Mouse (Mus musculus) ZHBTc4 (cell line): ENCODE measurements at regions not wholly inside any gene's neighbourhood (a gene's known extent, or its start where the extent isn't known, plus 50 kb on each side); places are given as distances from the start of the nearest gene placed in this dataset.

Experiments
- DNase-seq: peaks from one replicate; pipeline ENCODE4 v3.0.0-alpha.2; 2011; ENCODE audit warnings: low read depth, low spot score

DNA sequence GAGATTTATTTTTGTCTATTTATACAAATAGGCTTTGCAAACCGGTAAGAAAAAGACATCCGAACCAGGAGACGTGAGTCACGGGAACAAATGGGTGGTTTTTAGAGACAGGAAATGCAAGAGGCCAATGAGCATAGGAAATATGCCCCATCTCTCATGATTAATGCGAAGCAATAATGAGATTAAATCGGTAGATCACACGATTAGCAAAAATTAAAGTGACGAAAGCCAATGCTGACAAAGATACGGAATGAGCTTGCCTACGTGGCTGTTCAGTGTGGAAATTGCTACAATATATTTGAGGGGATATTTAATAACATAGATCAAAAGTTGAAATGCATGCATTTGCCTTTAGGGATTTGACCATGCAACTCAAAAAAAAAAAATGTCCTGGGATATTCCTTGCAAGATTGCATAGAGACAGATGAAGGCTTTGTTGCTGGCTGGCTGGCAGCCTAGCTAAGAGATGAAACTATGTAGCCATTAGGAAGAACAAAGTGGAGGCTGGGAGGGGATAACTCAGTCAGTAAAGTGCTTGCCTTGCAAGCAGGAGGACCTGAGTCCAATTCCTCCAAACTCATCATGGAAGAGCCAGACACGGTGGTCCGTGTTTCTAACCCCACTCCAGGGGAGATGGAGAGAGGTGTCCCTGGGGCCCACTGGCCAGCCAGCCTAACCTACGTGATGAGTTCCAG is 60.2 kb upstream of the Unc5b start:
- no peak for DNase-seq

DNA sequence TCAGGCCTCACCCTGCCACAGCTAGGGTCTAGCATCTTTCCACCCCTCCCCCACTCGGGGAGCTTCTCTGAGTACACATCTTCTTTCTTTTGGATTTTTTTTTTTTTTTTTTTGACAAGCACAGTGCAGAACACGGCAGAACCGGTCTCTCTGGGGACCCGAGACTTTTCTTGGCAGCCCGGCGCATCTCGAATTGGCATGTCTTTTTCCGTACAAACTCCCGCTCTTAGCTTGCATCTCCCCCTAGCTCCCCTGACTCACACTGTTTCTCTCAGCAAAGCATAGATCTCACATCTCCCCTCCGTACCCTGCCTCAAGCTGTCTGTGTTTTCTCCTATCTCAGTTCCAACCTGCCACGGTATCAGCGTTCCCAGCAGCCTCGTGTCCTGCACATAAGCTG is 58.4 kb upstream of the Unc5b start:
- no peak for DNase-seq

GRCm38 (mm10) chr10:60888541-60888940 is 57.2 kb upstream of the Unc5b start:
- DNase-seq: no peak

GRCm38 (mm10) chr10:60885348-60886275 is 54.2 kb upstream of the Unc5b start:
- peak; percentile 27 for DNase-seq

DNA sequence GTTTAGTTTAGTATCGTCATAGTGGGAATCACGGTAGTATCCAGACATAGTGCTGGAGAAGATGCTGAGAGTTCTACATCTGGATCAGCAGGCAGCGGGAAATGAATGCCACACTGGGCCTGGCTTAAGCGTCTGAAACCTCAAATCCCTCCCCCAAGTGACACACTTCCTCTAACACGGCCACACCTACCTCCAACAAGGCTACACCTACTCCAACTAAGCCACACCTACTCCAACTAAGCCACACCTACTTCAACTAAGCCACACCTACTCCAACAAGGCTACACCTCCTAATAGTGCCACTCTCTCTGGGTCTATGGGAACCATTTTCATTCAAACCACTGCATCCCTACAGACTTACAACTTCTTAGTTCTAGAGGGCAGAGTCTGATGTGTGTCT is 53.4 kb upstream of the Unc5b start:
- DNase-seq: peak; percentile 73
